Mouse (Mus musculus): ENCODE results near the gene Snrnp35. TPM values are rescaled to one million over a fixed set of nuclear protein-coding genes. Genes with fewer than 3 reads are reported as not detected.

Snrnp35 gene
- total and polyA plus RNA-seq, 2 experiments: 2.5 to 3.7 TPM

GRCm38 (mm10) chr5:124529697-124530096, 46.8 kb downstream of the Snrnp35 start:
- Histone ChIP-seq H3K36me3 (ENCODE audit: control insufficient read depth, insufficient read depth, low read length) (no peaks in the 10 kb centered on the region), H3K4me3 (ENCODE audit: insufficient read depth, low read depth, low read length) (peak overlapping the region; percentile 2), H3K9ac (ENCODE audit: low read depth, low read length) (no peak overlapping the region), H3K79me2 (ENCODE audit: control insufficient read depth, insufficient read depth, low read length) (0 out of 2 replicates have a peak, but pooled peaks cover 4% of the 10 kb centered on the region), H3K27ac (replicated peaks; ENCODE audit: insufficient read depth, low read depth, low read length) (peak overlapping the region; percentile 41), H3K27me3 (ENCODE audit: control insufficient read depth, insufficient read depth, low read length) (no peaks in the 10 kb centered on the region), H3K4me1 (ENCODE audit: control insufficient read depth, insufficient read depth, low read length) (peaks cover 4% of the 10 kb centered on the region; the same call in 1 of the 2 replicates)
- 75% methylated on average over 8 of the region's 8 CpGs for WGBS
- TF ChIP-seq CTCF (IDR thresholded peaks at IDR 0.05; ENCODE audit: low read depth, low read length): no peak
- no peak for TF ChIP-seq POLR2A (IDR thresholded peaks at IDR 0.05; ENCODE audit: extremely low read depth, insufficient read depth, low read length)
- DNase-seq (ENCODE audit: extremely low read depth, low read depth, low spot score): no peak

DNA sequence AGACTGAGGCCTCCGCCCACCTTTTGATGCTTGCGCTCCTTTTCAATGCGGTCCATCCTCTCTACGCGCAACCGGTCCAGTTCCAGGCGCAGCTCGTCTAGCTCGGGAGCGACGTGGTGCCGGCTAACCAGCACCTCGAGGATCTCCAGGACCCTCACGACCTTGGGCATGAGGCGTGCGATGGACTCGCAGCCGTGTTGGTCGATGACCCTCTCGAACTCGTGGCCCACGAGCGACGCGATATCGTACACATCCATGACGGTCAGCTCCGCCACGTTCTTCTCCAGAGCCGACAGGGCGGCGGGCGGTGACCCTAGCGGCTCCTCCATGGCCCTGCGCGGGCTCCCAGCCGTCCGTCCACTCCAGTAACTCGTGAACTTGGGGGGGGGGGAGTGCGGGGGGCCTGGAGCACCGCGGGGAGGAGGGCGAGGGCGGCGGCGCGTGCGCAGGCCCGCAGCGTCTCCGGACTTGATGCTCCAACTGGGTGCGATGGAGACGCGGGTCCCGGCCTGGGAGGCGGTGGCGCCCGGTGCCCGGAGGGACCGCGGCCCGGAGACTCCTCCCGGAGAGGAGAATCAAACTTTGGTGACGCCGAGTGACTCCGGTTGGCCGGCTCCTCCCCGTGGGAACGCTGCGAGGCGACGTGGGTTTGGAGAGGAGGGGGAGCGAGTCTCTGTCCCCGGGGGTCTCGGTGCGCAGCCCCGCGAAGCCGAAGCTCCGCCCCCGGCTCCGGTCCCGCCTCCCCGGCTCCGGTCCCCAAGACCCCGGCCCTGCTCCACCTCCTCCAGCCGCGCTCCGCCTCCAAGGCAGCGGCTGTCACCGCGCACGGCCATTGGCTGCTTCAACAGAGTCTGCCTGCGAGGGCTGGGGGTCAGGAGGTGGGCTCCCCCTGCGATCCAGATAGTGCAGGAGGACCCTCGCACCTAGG, 48.0 kb downstream of the Snrnp35 start, which contains the start of gene Rilpl1:
Gene Rilpl1 (minus strand): TSS at position 737 of the 928 bp plus-strand sequence.
- no peak for DNase-seq (ENCODE audit: extremely low read depth, low read depth, low spot score)
- peak within 1 kb of the TSS; percentile 81 for H3K9ac ChIP-seq (ENCODE audit: low read depth, low read length)
- TF ChIP-seq CTCF (IDR thresholded peaks at IDR 0.05; ENCODE audit: low read depth, low read length): no peak
- 0 out of 2 replicates have a peak, but pooled peaks have one; percentile 6 for TF ChIP-seq POLR2A (IDR thresholded peaks at IDR 0.05; ENCODE audit: extremely low read depth, insufficient read depth, low read length)
- peaks cover 4% of the 10 kb centered on the region; the same call in 1 of the 2 replicates for H3K4me1 ChIP-seq (ENCODE audit: control insufficient read depth, insufficient read depth, low read length)
- peak within 1 kb of the TSS; percentile 5; the same call in 1 of the 2 replicates for H3K27ac ChIP-seq (replicated peaks; ENCODE audit: insufficient read depth, low read depth, low read length)
- H3K36me3 ChIP-seq (ENCODE audit: control insufficient read depth, insufficient read depth, low read length): no peaks in the 10 kb centered on the region
- WGBS: 2% methylated on average over 90 of the region's 96 CpGs
- H3K79me2 ChIP-seq (ENCODE audit: control insufficient read depth, insufficient read depth, low read length): 0 out of 2 replicates have a peak, but pooled peaks cover 4% of the 10 kb centered on the region
- H3K27me3 ChIP-seq (ENCODE audit: control insufficient read depth, insufficient read depth, low read length): no peaks in the 10 kb centered on the region
- peak within 1 kb of the TSS; percentile 68 for H3K4me3 ChIP-seq (ENCODE audit: insufficient read depth, low read depth, low read length)

DNA sequence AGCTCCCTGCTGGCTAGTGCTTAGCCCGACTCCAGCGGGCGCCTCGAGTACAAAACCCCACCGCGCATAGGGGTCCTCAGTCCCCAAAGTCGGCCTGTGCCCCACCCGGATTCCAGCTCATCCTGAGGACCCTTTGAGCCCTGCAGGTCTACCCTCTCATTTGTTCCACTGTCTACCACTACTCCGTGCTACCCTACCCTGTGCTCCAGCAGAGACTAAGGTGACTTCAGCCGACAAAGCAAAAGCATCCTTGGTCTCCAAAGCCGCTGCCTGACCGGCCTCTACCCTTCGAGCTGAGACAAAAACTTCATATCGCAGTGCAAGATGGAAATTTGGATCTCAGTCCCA, 48.6 kb downstream of the Snrnp35 start:
- WGBS: 28% methylated on average over 14 of the region's 14 CpGs

DNA sequence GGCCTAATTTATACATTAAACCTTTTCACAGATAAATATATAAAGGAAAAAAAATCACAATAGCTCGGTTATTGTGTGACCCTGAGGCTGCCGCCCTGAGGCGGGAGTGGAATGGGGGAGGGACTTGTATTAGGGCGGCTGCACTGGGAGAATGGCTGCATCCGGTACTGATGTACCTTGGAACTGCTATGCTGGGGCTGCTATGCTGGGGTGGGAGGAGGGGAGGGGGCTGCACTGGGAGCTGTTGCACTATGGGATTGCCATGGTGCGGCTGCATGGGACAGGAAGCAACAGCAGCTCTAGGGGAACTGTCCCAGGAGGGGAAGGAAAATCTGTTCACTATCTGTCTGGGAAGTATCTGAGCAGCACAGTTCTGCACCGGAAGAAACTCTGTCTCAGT, 49.5 kb downstream of the Snrnp35 start:
- 65% methylated on average over 7 of the region's 7 CpGs for WGBS
- Histone ChIP-seq H3K27me3 (ENCODE audit: control insufficient read depth, insufficient read depth, low read length) (no peaks in the 10 kb centered on the region), H3K79me2 (ENCODE audit: control insufficient read depth, insufficient read depth, low read length) (no peaks in the 10 kb centered on the region), H3K27ac (replicated peaks; ENCODE audit: insufficient read depth, low read depth, low read length) (no peak overlapping the region), H3K4me1 (ENCODE audit: control insufficient read depth, insufficient read depth, low read length) (peaks cover 4% of the 10 kb centered on the region; the same call in 1 of the 2 replicates), H3K36me3 (ENCODE audit: control insufficient read depth, insufficient read depth, low read length) (no peaks in the 10 kb centered on the region), H3K4me3 (ENCODE audit: insufficient read depth, low read depth, low read length) (no peak overlapping the region), H3K9ac (ENCODE audit: low read depth, low read length) (no peak overlapping the region)
- no peak for TF ChIP-seq POLR2A (IDR thresholded peaks at IDR 0.05; ENCODE audit: extremely low read depth, insufficient read depth, low read length)
- no peak for DNase-seq (ENCODE audit: extremely low read depth, low read depth, low spot score)

More for the DNA sequence above, 48.6 kb downstream of the Snrnp35 start:
- H3K9ac ChIP-seq (ENCODE audit: low read depth, low read length): peak overlapping the region; percentile 81
- H3K36me3 ChIP-seq (ENCODE audit: control insufficient read depth, insufficient read depth, low read length): no peaks in the 10 kb centered on the region
- 0 out of 2 replicates have a peak overlapping the region, but pooled peaks have one; percentile 5 for H3K27ac ChIP-seq (replicated peaks; ENCODE audit: insufficient read depth, low read depth, low read length)
- H3K4me3 ChIP-seq (ENCODE audit: insufficient read depth, low read depth, low read length): peak overlapping the region; percentile 68
- H3K79me2 ChIP-seq (ENCODE audit: control insufficient read depth, insufficient read depth, low read length): no peaks in the 10 kb centered on the region
- no peak for TF ChIP-seq CTCF (IDR thresholded peaks at IDR 0.05; ENCODE audit: low read depth, low read length)
- TF ChIP-seq POLR2A (IDR thresholded peaks at IDR 0.05; ENCODE audit: extremely low read depth, insufficient read depth, low read length): no peak
- peaks cover 4% of the 10 kb centered on the region; the same call in 1 of the 2 replicates for H3K4me1 ChIP-seq (ENCODE audit: control insufficient read depth, insufficient read depth, low read length)
- DNase-seq (ENCODE audit: extremely low read depth, low read depth, low spot score): no peak
- H3K27me3 ChIP-seq (ENCODE audit: control insufficient read depth, insufficient read depth, low read length): no peaks in the 10 kb centered on the region

- no peaks in the 10 kb centered on the region for H3K36me3 ChIP-seq (ENCODE audit: control insufficient read depth, insufficient read depth, low read length)
- DNase-seq (ENCODE audit: extremely low read depth, low read depth, low spot score): no peak
- H3K4me1 ChIP-seq (ENCODE audit: control insufficient read depth, insufficient read depth, low read length): peaks cover 4% of the 10 kb centered on the region; the same call in 1 of the 2 replicates
- 64% methylated on average over 5 of the region's 5 CpGs for WGBS
- H3K79me2 ChIP-seq (ENCODE audit: control insufficient read depth, insufficient read depth, low read length): no peaks in the 10 kb centered on the region
- H3K9ac ChIP-seq (ENCODE audit: low read depth, low read length): no peak overlapping the region
- TF ChIP-seq CTCF (IDR thresholded peaks at IDR 0.05; ENCODE audit: low read depth, low read length) (no peak), POLR2A (IDR thresholded peaks at IDR 0.05; ENCODE audit: extremely low read depth, insufficient read depth, low read length) (no peak)
- H3K27me3 ChIP-seq (ENCODE audit: control insufficient read depth, insufficient read depth, low read length): no peaks in the 10 kb centered on the region
- H3K4me3 ChIP-seq (ENCODE audit: insufficient read depth, low read depth, low read length): no peak overlapping the region
- no peak overlapping the region for H3K27ac ChIP-seq (replicated peaks; ENCODE audit: insufficient read depth, low read depth, low read length)
Observed at GRCm38 (mm10) chr5:124535016-124535415, 52.1 kb downstream of the Snrnp35 start.
